Mouse (Mus musculus): ENCODE results near the gene Cldnd1. TPM values are rescaled to one million over a fixed set of nuclear protein-coding genes. Genes with fewer than 3 reads are reported as not detected.

Cldnd1 gene
- total RNA-seq, 2 experiments from 2014 or later = 96.8 to 103 TPM

Small RNAs within 50 kb of the gene (microRNA-seq; reads per million reads assigned to microRNA genes)
- 0 reads per million in 2 experiments for gene Gm27564

Other genes with a start within 250 kb of the Cldnd1 start
- gene St3gal6, start 203.7 kb upstream of the Cldnd1 start, total RNA-seq (2021) = 10 to 100 TPM; 20.5 to 20.6 TPM
- gene Gm813, start 110.9 kb upstream of the Cldnd1 start, total RNA-seq (2021) = not detected
- gene E330017A01Rik, start 89.2 kb upstream of the Cldnd1 start, total RNA-seq (2021) = not detected
- gene Cpox, start 57.6 kb upstream of the Cldnd1 start, total RNA-seq (2021) = 10 to 100 TPM; 40.2 to 40.4 TPM
- gene Gpr15, start 8.8 kb upstream of the Cldnd1 start, total RNA-seq (2021) = not detected
- not detected for gene Olfr172, start 35.3 kb downstream of the Cldnd1 start, total RNA-seq (2021)
- not detected for gene Olfr173, start 72.4 kb downstream of the Cldnd1 start, total RNA-seq (2021)
- gene Olfr175-ps1, start 98.9 kb downstream of the Cldnd1 start, total RNA-seq (2021) = not detected
- not detected for gene Olfr177, start 146.9 kb downstream of the Cldnd1 start, total RNA-seq (2021)
- not detected for gene Olfr178, start 164.2 kb downstream of the Cldnd1 start, total RNA-seq (2021)
- not detected for gene Olfr181, start 200.8 kb downstream of the Cldnd1 start, total RNA-seq (2021)
- not detected for gene Olfr180, start 201.5 kb downstream of the Cldnd1 start, total RNA-seq (2021)

Data from left cerebral cortex, postnatal 25 days (tissue).